Mouse (Mus musculus): Measurements from ENCODE around the gene Tomm22.

DNA sequence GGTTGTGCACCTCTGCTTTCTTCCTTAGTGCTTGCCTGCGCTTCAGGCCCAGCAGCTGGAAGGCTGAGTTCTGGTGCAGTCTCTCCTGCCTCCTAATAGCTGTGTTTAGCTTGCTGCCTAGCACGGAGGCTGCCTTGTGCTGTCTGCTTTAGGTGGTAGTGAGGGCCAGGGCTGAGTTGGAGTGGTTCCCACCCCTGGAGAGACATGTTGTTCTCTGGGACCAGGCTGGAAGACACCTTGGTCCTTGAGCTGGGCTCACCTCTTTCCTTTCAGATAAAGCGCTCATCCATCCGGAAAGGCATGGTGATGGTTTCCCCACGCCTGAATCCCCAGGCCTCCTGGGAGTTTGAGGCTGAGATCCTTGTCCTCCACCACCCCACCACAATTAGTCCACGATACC lies 46.0 kb downstream of the Tomm22 start:
- TF ChIP-seq USF1 (IDR thresholded peaks at IDR 0.05; ENCODE audit: low read depth) (no peak), TCF12 (IDR thresholded peaks at IDR 0.05; ENCODE audit: insufficient read depth, poor library complexity, severe bottlenecking) (no peak), POLR2A (IDR thresholded peaks at IDR 0.05; ENCODE audit: insufficient read length, low read depth) (no peak), POLR2AphosphoS2 (IDR thresholded peaks at IDR 0.05; ENCODE audit: insufficient read length, low read depth) (no peak), MYOD1 (IDR thresholded peaks at IDR 0.05; ENCODE audit: control insufficient read depth in 1 of 3, insufficient read length in 2 of 3, low read depth in 2 of 3) (no peak), E2F4 (IDR thresholded peaks at IDR 0.05; ENCODE audit: insufficient read depth) (no peak), MAX (IDR thresholded peaks at IDR 0.05; ENCODE audit: low read depth) (no peak)
